Mouse (Mus musculus) inflammation-experienced regulatory T-cells, adult 6 months (primary cell): ENCODE measurements around the gene Rad54l2. TPM values are rescaled to one million over a fixed set of nuclear protein-coding genes. Genes with fewer than 3 reads are reported as not detected.

Experiments
- ATAC-seq: one replicate; pipeline ENCODE4 v1.8.0; 2017
- polyA plus RNA-seq, 3 experiments: library from polyadenylated mRNA; unstranded; fragments of 100-300 nt; shearing (Covaris generic); gene quantifications; one replicate each; pipeline ENCODE4 v1.2.1; 2017

Gene Rad54l2
- polyA plus RNA-seq, 3 experiments from 2014 or later: 3.2 to 4.5 (median 3.4) TPM

DNA sequence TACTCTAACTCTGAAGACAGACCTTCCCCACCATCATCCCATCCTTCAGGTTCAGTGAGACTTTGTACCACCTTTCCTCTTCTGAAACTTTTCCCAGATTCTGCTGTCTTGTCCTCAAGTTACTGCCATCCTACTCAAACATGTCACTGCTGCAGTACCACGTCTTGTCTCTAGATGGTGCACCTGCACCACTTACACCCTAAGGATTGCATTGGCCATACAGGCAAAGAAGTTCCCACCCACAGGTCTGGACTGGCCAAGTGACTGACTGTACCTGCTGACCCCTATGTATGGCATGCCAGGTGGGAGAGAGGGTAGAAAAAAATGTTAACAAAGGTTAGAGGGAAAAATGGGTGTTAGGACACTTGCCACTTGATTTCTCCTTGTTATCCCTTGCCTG is 113.5 kb downstream of the Rad54l2 start:
- ATAC-seq: peak; percentile 65

DNA sequence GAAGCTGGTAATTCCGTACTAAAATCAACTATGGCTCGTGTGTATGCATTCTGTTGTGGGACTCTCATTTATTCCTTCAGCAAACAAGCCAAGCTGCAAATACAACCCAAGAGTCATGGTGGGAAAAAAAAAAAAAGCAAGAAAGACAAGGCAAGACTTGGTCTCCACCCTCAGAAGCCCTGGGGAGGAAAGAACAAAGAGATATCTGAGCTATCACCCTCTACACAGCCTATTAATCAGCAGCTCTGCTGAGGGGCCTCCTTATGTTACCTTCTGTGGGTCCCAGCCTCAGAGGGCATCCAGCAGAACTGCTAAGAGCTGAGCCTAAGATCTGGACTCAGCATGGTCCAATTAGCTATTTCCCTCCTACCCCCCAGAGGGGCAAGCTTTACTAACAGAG is 115.1 kb downstream of the Rad54l2 start:
- no peak for ATAC-seq

DNA sequence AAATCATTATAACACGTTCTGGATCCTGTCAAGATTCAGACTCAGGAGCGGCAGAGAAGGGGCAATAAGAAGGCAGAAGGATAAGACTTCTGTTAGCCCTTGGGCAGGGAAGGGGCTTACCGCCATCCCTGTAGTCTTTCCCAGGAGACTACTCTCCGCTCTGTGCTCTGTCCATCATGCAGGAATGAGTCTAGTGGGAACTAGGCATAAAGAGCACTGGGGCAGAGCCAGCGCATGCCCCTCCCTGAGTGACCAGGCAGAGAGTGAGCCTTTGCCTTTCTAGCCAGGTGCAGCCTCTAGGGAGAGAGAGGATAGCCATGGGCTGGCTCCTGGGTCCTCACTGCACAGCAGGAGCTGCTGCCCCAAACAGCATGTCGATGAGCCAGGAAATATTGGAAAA is 124.1 kb downstream of the Rad54l2 start:
- ATAC-seq: no peak

DNA sequence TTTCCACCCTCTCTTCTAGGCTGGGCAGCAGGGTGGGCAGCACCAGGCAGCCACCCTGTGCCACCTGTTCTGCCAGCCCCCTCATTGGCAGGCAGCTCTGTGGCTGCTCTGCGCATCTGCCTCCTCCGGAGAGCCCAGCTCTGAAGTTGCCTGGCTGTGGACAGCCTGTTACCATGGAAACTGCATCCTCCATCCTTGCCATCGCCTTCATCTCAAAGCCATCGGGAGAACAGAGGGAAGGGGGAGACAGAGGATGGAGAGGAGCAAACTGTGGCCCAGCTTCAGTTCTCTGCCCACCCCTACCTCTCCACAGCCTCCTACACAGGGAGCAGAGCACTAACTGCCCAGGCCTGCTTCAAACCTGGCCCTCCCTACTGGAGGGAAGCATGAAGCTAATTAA is 124.6 kb downstream of the Rad54l2 start:
- ATAC-seq: no peak

DNA sequence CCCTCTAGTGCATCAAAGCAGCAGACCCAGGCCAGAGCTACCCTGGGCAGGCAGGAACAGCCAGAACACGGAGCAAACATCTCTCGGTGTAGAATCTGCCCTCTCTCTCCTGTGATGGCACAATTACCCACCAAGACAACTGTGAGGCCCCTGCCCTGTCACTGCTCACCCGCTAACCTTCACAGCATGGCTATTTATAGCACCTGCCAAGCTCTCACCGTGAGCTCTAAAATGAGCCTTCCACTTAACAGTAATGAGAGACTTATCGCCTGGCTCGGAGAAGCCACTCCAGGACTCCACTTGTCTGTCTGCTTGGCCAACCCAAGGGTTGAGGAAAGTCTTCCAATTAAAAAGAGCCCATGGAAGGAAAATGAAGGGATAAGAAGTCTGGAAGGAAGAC is 125.8 kb downstream of the Rad54l2 start:
- no peak for ATAC-seq

DNA sequence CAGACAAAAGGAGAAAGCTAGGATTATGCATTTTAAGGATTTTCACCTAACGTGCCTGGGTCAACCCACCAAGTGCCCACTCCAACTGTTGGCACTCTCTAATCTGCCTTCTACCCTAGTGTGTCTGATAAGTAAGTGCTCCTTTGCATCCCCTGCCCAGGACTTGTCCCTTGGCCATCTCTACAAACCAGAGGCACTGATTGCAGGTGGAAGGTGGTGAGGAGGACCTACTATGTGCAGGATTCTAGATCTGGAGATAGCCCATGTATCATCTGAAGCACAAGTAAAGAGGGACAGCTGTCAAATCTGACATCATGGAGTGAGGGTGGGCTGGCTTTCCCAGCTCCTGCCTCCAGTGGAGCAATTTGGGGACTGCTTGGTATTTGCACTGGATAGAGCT is 129.1 kb downstream of the Rad54l2 start:
- no peak for ATAC-seq

DNA sequence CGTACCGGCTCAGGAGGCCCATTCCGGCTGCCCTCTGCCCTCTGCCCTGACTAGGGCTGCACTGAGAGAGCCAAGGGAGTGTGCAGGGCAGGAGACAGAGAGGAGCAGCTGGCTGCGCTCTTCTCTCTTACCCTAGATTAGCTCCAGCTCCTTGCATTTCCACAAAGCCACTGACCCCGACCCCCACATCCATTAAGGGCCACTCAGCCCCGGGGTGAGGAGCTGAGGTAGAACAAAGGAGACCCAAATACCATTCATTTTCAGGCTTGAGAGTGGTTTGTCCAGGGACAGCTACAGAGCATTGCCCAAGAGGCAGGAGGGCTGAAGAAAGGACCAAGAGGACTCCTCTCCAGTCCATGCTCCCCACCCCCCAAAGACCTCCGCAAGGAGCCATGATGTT is 129.6 kb downstream of the Rad54l2 start:
- ATAC-seq: no peak

DNA sequence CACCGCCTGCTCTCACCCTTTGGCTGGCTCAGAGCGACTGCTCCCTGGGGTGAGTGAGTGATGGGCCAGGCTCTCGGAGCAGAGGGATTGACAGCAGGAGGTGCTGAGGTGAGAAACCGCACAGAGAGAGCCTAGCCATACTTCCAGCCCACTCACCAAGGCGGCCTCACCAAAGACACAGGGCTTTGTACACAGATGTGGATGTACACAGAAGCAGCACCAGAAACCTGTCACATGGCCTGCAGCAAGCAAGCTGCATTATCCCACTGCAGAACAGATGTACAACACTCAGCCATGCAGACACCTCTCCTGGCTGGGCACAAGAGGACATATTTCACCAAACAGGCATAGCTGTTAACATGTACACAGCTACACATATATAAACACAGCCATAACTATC is 131.4 kb downstream of the Rad54l2 start:
- no peak for ATAC-seq

DNA sequence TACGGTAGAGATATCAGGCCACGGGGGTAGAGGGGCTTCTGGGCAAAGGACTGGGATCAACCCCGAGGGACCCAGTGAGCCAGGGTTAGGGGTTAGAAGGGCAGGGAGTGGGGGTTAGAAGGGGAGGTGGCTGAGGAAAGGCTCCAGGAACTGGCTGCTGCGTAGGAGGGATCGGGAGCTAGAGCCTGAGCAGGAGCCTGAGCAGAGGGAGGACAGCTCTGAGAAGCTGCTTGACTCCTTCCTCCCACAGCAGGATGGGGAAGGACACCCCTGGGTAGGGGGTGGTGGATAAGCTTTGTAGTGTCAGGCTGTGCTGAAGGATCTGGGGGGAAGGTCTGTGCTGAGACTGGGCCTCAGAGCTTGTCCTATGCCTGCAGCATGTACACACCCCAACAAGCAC is 132.2 kb downstream of the Rad54l2 start:
- no peak for ATAC-seq

DNA sequence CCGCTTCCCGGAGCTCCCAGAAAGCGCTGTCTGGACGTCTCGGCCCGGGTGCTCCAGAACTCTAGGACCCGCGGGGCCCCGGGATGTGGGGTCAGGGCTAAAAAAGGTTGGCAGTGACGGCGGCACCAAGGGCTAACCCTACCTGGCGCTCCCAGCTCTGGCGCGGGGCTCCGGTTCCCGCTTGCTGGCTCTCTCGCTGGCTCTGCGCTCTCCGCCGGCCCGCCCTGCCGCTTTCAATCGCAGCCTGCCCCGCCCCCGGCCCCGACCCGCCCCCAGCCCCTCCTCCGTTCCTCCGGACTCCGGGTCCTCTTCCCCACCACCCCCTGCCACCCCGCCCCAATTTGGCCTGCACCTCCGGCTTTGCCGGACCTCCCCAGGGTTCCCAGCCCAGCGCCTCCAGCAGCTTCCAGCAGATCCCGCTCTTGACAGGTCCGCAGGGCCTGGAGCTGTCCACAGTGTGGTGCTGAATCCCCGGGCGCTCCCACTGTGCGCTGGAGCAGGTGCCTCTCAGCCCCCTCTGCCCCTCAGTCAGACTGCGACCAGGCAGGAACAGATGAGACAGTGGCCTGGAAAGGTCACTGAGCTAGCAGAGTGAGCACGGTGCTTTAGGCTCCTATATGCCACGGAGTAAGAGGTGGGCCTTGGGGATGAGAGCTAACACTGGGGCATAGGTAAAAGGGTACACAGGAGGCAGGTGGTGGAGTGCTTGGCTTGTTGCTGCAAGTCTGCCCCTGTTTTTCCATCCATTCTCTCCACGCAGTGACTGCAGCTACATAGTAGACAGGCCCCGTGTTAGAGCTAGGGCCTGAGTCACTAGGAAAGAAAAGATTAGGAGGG is 132.9 kb downstream of the Rad54l2 start, which contains the start of gene Grm2:
Gene Grm2 (minus strand): TSS at position 199 of the 837 bp plus-strand sequence.
- no peak for ATAC-seq

DNA sequence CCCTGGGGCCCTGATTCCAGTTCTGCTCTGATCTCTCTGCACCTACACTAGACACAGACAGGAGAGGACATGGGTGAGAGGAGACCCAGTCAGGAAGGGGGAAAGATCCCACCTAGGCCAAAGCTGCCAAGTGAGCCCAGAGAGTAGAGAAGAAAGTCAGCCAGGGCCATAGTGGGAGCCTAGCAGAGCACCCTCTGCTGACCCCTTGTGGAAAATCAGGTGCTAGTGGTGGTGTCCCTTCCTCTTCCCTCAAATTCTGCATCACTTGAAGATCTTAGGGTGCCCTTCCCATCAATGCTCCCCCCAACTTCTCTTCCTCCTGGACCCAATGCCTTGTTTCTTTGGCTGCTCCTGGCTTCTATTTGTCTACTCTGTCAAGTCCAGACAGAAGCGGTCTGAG is 136.3 kb downstream of the Rad54l2 start:
- no peak for ATAC-seq

DNA sequence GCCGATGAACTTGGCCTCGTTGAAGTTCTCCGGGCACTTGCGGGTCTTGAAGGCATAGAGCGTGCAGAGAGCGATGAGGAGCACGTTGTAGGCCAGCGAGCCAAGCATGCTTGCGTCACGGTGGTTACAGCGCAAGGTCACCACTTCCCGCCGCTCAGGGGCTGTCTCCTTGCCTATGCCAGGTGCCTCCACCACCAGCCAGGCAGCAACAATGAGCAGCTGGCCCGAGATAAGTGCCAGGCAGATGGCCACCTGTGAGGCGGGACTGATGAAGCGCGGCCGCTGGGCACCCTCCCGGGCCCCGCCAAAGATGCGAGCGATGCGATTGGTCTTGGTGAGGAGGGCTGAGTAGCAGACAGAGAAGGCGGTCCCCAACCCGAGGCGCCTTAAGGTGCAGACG is 141.8 kb downstream of the Rad54l2 start:
- ATAC-seq: no peak

DNA sequence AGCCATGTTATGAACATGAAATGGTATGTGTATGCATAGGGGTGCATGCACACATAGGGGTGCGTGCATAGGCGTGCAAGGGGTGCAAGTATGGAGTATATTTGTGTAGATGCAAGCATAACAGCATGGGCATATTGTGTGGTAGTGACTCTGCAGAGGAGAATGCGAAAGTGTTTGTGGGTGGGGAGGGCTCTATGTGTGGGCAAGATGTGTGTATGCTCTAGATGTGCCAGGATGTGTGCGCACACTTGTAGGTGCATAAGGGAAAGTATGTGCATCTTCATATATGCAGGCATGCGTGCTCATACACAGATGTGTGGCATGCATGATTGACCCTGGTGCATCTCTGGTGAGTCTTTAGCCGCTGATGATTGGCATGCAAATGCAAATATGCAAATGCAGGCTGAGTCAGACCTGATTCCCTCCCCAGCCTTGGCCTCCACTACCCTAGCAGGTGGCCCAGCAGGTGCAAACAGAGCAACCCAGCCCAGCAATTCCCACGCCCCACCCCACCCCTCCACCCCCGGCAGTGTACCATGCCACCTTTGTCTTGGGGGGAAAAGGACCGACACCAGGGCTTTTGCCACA is 143.2 kb downstream of the Rad54l2 start:
- ATAC-seq: no peak

DNA sequence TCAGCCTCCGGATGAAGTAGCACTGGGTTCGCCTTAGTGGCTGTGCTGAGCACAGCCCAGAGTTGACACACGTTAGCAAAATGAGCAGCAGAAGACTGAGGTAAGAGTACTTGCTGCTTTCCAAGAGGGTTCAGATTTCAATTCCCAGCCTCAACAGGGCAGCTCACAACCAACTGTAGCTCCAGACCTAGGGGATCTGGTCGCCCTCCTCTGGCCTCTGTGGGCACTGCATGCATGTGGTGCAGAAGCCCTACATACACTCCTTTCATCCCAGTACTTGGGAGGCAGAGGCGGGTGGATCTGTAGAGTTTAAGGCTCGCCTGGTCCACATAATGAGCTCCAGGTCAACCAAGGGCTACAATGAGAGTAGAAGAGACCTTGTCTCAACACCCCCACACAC is 145.2 kb downstream of the Rad54l2 start:
- ATAC-seq: no peak

DNA sequence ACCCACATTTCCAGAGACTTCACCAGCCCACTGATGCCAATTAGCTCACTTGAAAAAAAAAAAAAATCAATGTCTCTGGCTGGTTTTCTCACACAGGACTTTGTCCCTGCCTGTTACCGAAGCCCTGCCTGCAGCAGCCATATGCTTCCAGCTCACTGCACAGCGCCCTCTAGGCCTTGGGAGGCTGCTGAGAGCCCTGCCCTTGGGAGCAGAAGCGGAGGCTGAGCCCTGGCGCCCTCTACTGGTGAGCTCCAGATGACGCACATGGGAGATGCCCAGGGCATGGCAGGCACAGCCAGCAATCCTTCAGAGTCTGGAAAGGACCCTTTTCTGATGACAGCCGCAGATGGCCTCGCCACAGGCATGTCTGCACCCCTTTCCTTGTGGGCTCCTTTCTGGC is 145.9 kb downstream of the Rad54l2 start:
- no peak for ATAC-seq

DNA sequence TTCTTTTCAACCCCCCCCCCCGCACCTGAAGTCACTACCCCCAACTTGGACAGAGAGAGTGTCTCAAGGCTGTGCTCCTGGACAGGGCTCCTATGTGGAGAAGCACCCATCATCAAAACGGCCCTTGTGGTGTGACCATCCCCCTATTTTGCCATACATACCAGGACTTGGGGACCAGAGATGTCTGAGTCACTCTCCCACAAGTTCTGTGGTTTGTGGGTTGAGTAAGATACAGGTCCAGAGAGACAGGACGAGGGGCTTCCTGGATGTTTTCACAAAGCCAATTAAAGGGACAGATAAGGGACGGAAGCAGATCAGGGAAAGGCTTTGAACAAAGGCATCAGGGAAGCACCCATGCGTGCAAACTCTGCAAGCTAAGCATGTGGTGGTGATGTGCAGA is 147.6 kb downstream of the Rad54l2 start:
- no peak for ATAC-seq

DNA sequence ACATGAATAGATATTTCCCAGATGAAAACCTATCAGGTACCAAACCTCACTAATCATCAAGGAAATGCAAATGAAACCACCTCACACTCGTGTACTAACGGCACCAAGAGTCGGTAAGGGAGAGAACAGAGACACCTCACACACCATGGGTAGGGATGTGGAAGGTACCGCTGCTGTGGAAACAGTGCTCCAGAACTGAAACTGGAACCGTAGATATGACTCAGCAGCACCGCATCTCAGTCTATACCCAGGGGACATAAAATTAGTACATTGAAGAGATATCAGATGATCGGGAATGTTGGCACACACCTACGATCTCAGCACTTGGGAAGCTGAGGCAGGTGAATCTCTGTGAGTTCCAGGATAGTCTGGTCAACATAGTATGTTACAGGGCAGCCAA is 150.8 kb downstream of the Rad54l2 start:
- no peak for ATAC-seq

Other genes with a start within 250 kb of the Rad54l2 start
- gene Iqcf3, start 227.6 kb downstream of the Rad54l2 start, polyA plus RNA-seq: not detected
- gene Iqcf4, start 218.2 kb downstream of the Rad54l2 start, polyA plus RNA-seq: not detected
- gene Iqcf6, start 162.6 kb downstream of the Rad54l2 start, polyA plus RNA-seq: not detected
- gene Grm2, start 133.1 kb downstream of the Rad54l2 start, polyA plus RNA-seq: not detected
- 10 to 100 TPM; 23.1 to 36.9 (median 34.4) TPM for gene Tex264, start 103.3 kb downstream of the Rad54l2 start, polyA plus RNA-seq
- 10 to 100 TPM; 19.5 to 23.1 (median 21.6) TPM for gene Dcaf1, start 32.7 kb upstream of the Rad54l2 start, polyA plus RNA-seq
- 1 to 10 TPM; 3.8 to 4.7 (median 4.0) TPM for gene Rbm15b, start 98.2 kb upstream of the Rad54l2 start, polyA plus RNA-seq
- gene Manf, start 102.8 kb upstream of the Rad54l2 start, polyA plus RNA-seq: 100 to 1,000 TPM; 139 to 251 (median 140) TPM